In the genomic region with DNA sequence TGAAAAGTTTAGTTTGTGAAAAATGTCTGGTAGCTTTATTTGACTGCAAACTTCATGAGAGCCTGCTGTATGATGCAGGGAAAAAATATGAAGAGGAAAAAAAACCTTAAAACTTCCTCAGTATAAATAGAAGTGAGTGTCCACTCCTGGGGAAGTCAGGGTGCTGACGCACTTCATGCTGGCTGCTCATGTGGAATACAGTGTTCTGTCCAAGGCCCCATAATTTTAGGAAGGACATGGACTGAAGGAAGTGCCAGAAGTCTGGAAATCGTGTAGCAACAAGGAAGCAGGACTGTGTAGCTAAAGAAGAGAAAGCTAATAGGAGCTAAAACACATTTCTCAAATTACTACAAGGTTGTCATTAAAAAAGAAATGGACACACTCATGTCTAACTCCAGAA, we compare ENCODE assay signal across 13 mouse cellular contexts. TPM values are rescaled to one million over a fixed set of nuclear protein-coding genes. Genes with fewer than 3 reads are reported as not detected.
DNase-seq lines count a peak whose midpoint lies in the region; ATAC-seq and TF ChIP-seq lines count a peak whose summit lies in the region.
"Had no signal": no experiment of that assay in that cellular context is flagged by ENCODE, and none has a peak within 500 bp of the region (broad histone marks: within the 10 kb centered on the region; RNA-seq: fewer than 3 reads in every experiment).

No protein-coding gene starts in this region.

- no peaks in the 10 kb centered on the region; the same call in 1 of the 2 replicates for H3K4me1 ChIP-seq in kidney, adult 2 months (ENCODE audit: control insufficient read depth, insufficient read depth, low read length)
- H3K4me1 ChIP-seq in kidney, embryonic 16.5 days (ENCODE audit: insufficient read depth, low read length): peaks cover 29% of the 10 kb centered on the region
- H3K4me1 ChIP-seq in limb, embryonic 10.5 days: peaks cover 15% of the 10 kb centered on the region; the same call in 1 of the 2 replicates

- peak; percentile 58 for DNase-seq in kidney, adult 2 months
- peak; percentile 19 for DNase-seq in gastrocnemius, postnatal 14 days
- DNase-seq in heart, adult 9 months (ENCODE audit: low spot score in 2 of 2): peak; percentile 69 to 70
- peak; percentile 44 for DNase-seq in kidney, postnatal 10 days
- no peak for DNase-seq in layer of hippocampus, postnatal 14 days (ENCODE audit: low spot score in 2 of 2)
- no peak for DNase-seq in limb, embryonic 10.5 days (ENCODE audit: low spot score)
- DNase-seq: cerebellum, postnatal 10 days; forebrain, postnatal 0 days had no signal

- H3K27ac ChIP-seq in kidney, adult 2 months (ENCODE audit: insufficient read depth, low read depth, low read length): peak overlapping the region; percentile 18; the same call in 1 of the 2 replicates
- no peak overlapping the region for H3K27ac ChIP-seq in kidney, embryonic 16.5 days (ENCODE audit: low read length)
- H3K27ac ChIP-seq in limb, embryonic 10.5 days: no peak overlapping the region
- H3K27ac ChIP-seq: heart, embryonic 13.5 days; limb, embryonic 12.5 days had no signal

- no peak for ATAC-seq in kidney, embryonic 16.5 days (ENCODE audit: low FRiP score, low TSS enrichment)
- ATAC-seq: forebrain, postnatal 0 days; hindbrain, embryonic 16.5 days had no signal

- H3K36me3 ChIP-seq in kidney, adult 2 months (ENCODE audit: control insufficient read depth, insufficient read depth, low read length): no peaks in the 10 kb centered on the region
- H3K36me3 ChIP-seq in kidney, embryonic 16.5 days (ENCODE audit: insufficient read depth, low read length): no peaks in the 10 kb centered on the region
- H3K36me3 ChIP-seq in limb, embryonic 10.5 days: no peaks in the 10 kb centered on the region
- H3K36me3 ChIP-seq: limb, embryonic 12.5 days had no signal

- no peak overlapping the region for H3K4me2 ChIP-seq in kidney, embryonic 16.5 days (replicated peaks; ENCODE audit: low read depth, low read length)
- H3K4me2 ChIP-seq: heart, embryonic 13.5 days; limb, embryonic 12.5 days had no signal

- intact Hi-C loops in gastrocnemius, postnatal 14 days (cut with DNase I; ENCODE audit: low total_unique reads): no loop called here

- no peak overlapping the region for H3K9ac ChIP-seq in kidney, embryonic 16.5 days (replicated peaks; ENCODE audit: low read length)
- H3K9ac ChIP-seq: forebrain, postnatal 0 days; heart, embryonic 13.5 days; limb, embryonic 12.5 days had no signal

- no peak overlapping the region for H3K4me3 ChIP-seq in kidney, adult 2 months (ENCODE audit: insufficient read depth, low read depth, low read length)
- no peak overlapping the region for H3K4me3 ChIP-seq in kidney, embryonic 16.5 days (ENCODE audit: low read length)
- no peak overlapping the region for H3K4me3 ChIP-seq in limb, embryonic 10.5 days
- H3K4me3 ChIP-seq: heart, embryonic 13.5 days; limb, embryonic 12.5 days had no signal

- 33% methylated on average over 2 of the region's 2 CpGs for WGBS in kidney, adult 2 months
- WGBS in kidney, embryonic 16.5 days: 35% methylated on average over 2 of the region's 2 CpGs
- 80% methylated on average over 2 of the region's 2 CpGs for WGBS in limb, embryonic 10.5 days

- no peaks in the 10 kb centered on the region for H3K27me3 ChIP-seq in kidney, adult 2 months (replicated peaks; ENCODE audit: control insufficient read depth, insufficient read depth, low read length)
- H3K27me3 ChIP-seq in kidney, embryonic 16.5 days (ENCODE audit: insufficient read depth, low read length): no peaks in the 10 kb centered on the region
- no peaks in the 10 kb centered on the region for H3K27me3 ChIP-seq in limb, embryonic 10.5 days (ENCODE audit: low read depth, poor library complexity, severe bottlenecking)
- H3K27me3 ChIP-seq: CH12.LX; heart, embryonic 13.5 days; limb, embryonic 12.5 days had no signal

- no peaks in the 10 kb centered on the region for H3K9me3 ChIP-seq in kidney, embryonic 16.5 days (ENCODE audit: low read length)
- H3K9me3 ChIP-seq in limb, embryonic 10.5 days (replicated peaks): no peaks in the 10 kb centered on the region
- H3K9me3 ChIP-seq: heart, embryonic 13.5 days; limb, embryonic 12.5 days had no signal

- no peak for TF ChIP-seq POLR2A in kidney, adult 2 months (IDR thresholded peaks at IDR 0.05; ENCODE audit: low read depth, low read length)

- TF ChIP-seq CTCF in kidney, adult 2 months (conservative IDR thresholded peaks at IDR 0.05; ENCODE audit: insufficient read depth, insufficient read length, low read depth, low read length): no peak

RNA-seq across cellular contexts. Expression of gene Pde3a, which starts 59.4 kb away (rescaled TPM):
- polyA plus RNA-seq in kidney, adult 2 months (2012; rRNA removed): 4.1 and 4.2 TPM in 2 replicates
- 11.5 and 12.1 TPM in 2 replicates for polyA plus RNA-seq in kidney, embryonic 16.5 days (2015; fragmentation: Nextera tagmentation; extraction: Ambion mirVana)
- 1 to 10 TPM; 5.7 TPM for total RNA-seq in gastrocnemius, postnatal 14 days (2021)
- 1 to 10 TPM; 4.2 to 5.1 TPM for total RNA-seq in layer of hippocampus, postnatal 14 days (2021)
- 2.8 and 3.0 TPM in 2 replicates for polyA plus RNA-seq in limb, embryonic 10.5 days (2016; fragmentation: Nextera tagmentation; extraction: Ambion mirVana)

Comparison
In these comparisons a context has a peak if more than half of its experiments do, and no peak if none do; other contexts are left out.
1. DNase-seq: peak in kidney, adult 2 months (single experiment), gastrocnemius, postnatal 14 days (single experiment), heart, adult 9 months (2 of 2) and kidney, postnatal 10 days (single experiment); none in layer of hippocampus, postnatal 14 days (0 of 2) and limb, embryonic 10.5 days (single experiment).